Mouse (Mus musculus) forelimb bud, embryonic 11.5 days (tissue): ENCODE results near the gene Atp8a2.
"Not testable (repeated sequence)": the region's sequence is repeated elsewhere in the genome, so short reads cannot be mapped to it uniquely, and the experiment has no call there.

ENCODE experiments used
- DNase-seq: peaks from one replicate; pipeline ENCODE4 v3.0.0-alpha.2; 2012; ENCODE audit warnings: low read depth, low spot score

The Atp8a2 gene

DNA sequence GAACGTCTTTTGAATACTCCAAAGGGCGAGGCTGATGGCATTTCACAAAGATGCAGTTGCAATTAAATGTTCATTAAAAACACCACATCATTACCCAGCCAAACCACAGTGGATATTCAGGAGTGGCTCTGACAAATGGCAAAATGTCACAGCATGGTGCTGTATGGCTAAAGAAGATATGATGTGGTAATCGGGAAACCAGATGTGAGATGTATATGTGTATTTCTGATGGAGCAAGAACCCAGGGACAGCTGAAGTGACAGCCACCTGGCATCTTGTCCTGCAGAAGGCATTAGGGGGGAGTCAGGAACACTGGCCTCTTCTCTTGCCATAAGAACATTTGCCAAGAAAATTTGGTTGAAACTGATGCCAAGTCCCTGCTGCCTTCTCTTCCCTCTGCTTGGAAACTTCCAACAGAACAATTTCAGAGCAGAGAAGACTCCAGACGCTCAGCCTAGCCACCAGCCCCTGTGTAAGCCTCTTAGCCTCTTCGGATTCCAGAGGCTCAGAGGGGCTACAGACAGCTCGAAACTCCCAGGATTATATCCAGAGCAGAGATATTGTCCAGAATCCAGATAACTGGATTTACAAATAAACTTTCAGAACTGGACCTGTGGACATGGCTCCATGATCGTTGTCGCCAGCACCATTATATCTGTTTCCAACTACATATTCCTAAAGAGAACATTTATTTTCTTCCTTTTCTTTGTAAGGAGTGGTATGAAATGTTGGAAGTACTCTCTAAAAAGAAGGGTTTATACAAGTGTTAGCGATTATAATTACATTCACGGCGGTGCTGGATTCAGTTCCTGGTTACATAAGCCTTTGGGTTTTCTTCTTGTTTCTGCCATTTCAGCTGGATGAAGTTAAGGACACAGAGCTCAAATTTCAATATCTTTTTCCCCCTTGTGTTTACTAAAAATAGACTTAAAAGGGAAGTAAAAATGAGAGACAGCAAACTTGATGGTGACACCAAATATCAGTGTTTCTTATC is 413.3 kb downstream of the Atp8a2 start:
- DNase-seq = no peak

DNA sequence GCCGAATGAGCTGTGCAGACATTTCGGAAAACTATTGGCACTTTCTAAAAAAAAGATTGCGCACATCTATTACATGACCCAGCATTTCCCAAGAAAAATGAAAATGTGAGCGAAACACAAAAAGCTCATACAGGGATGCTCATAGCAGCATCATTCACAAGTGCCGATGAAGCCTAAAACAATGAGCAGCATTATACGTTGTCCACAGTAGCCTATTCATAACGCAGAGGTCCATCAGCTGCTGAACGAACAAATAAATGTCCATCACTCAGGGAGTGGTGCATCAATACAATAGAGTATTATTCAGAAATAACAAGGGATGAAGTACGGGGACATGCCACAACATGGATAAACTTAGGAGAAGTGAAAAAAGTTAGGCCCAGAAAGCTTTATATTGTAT is 416.6 kb downstream of the Atp8a2 start:
- DNase-seq = no peak

DNA sequence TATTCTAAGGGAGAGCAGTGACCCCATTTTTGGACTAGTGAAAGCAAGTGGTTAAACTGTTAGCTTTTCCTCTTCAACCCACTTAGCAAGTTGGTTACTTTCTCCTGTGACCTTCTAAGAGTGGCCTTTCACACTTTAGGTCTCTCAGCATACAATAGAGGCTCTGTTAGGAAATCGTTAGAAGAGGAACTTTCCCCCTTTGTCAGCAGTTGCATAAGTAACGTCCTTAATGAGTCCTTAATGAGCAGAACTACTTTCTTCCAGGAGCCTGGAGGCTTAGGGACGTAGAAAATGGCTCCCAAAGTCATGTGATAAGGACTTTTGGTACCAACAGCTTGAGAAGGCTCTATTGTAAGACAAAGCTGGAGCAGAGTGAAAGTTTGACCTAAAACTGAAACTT is 434.8 kb downstream of the Atp8a2 start:
- no peak for DNase-seq

DNA sequence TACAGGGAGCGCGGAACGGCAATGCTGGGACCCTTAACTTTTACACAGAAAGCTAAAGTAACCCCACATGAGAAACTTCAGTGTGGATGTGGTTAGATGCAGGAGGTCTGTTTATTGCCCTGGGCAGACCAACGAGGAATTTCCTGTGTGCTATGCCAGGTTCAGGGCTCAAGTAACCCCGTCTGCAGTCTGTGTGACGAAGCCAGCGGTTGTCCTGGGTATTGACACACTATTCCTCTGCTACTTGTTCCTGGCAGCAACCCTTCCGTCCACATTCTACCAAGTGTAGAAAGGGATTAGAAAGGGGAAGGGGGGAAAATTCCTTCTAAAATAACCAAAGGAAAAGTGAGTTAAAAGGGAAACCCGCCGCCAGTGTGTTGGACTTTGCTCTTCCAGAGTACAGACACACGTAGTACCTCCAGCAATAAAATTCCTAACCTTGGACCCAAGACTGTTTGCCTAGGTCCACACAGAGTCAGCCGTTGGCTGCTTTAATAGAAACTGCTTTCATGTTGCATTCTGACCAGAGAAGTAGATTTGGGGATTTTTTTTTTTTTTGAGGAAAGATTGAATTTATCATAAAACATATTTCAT is 437.0 kb downstream of the Atp8a2 start:
- DNase-seq = peak; percentile 52

DNA sequence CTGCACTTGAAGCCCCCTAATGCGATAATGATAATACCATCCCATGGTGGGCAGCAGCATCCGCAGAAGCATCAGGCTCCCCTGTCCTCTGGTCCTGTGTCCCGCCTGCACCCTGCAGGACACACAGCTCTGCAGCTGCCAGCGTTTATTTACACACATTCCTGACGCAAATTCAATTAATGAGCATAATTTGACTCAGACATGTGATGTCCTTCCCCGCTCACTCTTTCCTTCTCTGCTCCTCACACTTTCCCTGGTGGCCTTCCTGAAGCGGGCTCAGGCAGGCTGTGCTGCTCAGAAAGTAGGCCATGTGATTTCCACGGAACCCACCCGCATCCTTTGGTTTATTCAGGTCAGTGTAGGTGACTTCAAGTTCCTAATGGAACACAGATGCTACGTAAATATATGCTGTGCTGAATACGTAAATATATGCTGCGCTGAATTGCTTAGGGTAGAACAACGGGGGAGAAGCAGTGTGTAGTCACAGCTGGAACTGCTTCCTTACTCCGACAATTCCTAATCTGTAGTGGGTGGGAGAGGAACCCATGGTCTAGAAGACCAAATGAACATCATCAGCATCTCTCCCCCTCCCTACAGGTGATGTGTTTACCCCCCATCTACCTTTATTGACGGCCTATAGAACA is 437.7 kb downstream of the Atp8a2 start:
- peak; percentile 31 for DNase-seq

DNA sequence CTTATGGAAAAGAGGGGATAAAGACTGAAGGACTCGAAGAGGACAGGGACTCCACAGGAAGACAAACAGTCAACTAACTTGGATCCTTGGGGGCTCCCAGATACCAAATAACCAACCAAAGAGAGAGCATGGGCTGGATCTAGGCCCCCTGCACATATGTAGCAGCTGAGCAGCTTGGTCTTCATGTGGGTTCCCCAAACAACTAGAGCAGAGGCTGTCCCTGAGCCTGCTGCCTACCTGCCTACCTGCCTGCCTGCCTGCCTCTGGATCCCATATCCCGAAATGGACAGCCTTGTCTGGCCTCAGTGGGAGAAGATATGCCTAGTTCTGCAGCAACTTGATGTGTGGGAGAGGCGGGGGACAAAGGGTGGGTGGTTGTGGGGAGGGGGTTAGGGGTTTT is 444.6 kb downstream of the Atp8a2 start:
- DNase-seq = no peak

DNA sequence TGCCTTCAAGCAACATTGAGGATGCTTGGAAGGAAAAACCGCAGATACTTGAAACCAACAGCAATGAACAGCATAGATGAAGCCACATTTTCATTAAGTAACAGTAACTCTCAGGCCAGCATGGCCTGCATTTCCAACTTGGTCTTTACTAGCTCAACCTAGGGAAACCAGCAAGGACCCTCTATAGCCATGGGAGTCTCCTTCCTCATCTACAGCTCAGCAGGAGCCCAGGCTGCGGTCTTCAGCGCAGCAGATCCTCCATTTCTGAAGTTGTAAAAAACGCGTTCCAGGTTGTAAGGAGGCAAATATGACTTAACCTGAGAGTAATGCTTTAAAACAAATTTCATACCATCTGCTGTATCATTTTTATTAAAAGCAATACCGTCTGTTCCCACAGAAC is 447.0 kb downstream of the Atp8a2 start:
- DNase-seq = no peak

DNA sequence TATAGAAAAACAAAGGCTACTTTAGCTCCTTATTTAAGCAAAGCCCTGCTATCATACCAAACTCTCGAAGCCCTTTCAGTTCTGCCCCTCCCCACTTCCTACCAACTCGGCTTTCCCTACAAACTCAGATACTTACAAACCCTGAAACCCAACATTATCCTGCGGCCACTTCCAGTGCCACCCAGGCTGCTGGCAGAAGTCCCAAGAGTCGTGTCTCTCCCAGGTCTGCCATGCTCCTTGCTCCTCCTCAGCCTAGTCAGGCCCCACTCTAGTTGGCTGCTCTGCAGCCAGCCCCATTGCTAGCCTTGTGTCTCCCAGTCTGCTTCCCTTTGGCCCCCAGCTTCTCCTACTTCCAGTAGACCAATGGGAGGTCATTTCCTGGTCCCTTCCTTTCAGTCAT is 451.3 kb downstream of the Atp8a2 start:
- no peak for DNase-seq

DNA sequence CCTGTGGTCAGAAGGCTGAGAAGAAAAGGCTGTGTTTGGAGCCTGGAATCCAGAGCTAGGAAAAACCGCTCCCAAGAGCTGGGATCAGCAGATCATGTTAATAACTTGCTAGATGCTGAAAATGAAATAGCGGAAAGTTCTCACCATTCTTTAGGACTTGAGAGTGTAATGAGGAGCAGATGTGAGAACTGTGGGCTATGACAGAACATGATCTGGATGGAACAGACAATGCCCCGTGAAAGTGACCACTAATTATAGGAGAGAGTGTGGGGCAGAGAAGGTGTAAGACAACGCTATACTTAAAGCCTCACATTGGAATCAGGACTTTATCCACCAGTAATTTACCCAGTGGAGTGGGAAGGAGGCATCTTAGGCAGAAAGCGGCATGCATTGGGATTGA is 455.2 kb downstream of the Atp8a2 start:
- DNase-seq = no peak

DNA sequence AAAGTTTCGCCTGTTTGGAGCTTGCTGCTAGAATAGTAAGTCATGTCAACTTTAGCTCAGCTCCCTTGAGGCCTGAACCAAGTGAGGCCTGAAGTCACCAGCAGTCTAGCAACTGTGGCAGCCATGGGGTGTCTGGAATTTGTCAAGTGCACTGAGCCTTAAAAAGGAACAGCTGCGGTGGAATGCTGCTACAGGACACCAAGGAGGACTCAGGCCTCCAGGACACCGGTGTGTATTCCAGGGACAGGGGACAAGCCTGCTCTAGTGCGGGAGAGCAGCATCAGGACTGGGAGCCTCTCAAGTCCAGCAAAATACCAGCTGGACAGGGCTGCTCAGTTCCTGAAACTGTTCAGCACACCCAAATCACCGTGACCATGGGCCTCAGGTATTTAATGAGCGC is 457.5 kb downstream of the Atp8a2 start:
- DNase-seq = peak; percentile 60

DNA sequence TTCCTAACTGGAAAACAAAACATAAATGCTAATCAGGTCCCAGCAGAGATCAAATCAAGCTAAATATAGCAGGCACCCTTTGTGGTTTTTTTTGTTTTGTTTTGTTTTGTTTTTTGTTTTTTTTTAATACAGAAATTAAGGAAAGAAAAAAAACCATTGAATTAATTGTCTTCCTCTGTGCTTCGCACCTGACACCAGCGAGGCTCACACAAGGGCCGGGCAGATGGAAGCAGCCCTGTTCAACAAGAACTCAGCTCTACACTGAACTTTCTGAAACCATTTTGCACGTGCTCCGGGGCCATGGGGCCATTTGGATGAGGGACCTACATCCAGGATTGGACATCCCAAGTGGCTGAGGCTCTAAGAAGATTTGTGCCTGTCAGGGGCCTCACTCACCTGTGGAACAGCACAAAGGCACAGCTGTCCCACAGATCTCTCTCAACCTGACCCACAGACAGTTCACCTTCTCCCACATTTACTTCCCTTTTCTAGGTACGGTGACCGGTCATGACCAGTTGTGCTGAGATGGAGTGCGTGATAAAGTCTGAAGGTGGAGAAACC is 459.2 kb downstream of the Atp8a2 start:
- DNase-seq = no peak

DNA sequence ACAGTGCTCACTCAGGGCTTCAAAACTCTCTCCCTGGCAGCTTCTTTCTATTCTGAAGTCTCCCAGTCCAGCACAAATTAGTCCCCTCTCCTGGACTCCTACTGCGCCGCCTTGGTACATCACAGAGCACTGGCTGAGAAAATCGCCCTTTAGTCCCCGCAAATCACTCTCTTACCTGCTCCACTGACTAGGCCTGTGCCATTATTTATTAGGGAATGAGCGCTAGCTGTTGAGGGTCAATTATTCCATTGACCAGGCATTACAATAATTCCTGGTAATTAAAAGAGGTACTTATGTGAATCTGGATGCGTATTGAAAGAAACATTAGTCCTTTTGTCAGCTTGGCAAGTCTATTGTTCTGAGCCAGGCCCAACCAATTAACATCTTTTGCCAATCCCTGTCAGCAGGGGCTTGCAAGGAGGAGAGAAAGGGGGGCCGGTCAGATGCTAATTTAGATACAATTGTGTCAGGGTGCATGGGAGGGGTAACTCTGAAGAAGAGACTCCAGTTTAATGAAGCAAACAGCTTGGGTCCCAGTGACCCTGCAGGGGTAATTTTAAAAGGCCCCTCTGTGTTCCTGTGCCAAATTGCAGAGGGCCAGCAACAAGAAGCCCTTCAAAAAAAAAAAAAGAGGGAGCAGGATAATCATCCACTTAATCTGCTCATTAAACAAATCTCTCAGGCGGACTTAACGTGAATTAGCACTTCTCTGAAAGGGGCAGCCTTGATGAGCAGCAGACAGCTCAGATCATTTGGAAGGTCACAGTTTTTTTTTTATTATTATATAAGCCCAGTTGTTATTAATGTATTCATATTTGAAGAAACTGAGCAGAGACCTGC is 459.9 kb downstream of the Atp8a2 start:
- DNase-seq = no peak

DNA sequence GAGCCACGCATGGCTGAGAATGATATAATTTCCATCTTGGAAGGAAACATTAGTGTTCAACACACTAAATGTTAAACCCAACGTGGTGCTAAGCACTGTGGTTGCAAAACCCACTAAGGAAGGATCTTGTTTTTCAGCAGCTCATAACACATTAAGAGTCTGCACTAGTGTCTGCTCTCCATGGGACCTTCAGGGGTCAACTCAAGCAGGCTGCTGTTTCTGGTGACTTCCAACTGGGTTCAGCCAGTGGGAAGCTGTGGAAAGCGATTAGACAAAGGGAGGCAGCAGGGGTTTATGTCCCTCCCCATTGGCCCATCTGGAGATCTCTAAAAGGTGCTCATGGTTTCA is 467.0 kb downstream of the Atp8a2 start:
- no peak for DNase-seq

DNA sequence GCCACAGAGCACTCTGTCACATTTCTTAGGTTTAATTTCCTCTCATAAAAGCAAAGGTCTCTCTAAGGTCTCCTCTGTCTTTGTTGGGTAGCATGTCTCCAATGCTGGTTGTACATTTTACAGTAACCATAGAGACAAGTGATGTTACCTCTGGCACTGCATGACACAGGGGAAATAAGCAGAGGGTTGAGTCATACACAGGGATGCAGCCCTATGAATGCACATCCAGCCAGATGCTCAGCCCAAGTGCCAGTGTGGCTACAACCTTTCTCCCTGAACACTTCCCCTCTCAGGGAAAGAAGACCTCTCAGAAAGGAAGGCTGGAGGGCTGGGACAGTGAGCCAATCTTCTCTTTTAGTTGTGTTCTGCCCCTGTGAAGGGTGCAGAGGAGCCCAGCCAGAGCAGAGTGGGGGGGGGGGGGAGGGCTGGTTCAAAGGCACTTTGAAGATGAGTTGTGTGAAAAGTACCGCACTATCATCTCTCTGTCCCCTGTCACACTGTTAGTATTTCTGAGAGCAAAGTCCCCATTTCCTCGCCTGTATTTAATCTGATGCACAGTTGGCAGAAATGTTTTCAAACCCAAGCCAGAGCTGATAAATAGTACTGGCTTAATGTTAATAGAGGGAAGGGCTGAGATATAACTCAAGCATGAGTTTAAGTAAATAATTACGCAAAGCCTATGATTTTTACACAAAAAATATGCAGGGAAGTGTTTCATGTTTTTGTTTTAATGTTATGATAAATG is 467.5 kb downstream of the Atp8a2 start:
- DNase-seq = no peak

DNA sequence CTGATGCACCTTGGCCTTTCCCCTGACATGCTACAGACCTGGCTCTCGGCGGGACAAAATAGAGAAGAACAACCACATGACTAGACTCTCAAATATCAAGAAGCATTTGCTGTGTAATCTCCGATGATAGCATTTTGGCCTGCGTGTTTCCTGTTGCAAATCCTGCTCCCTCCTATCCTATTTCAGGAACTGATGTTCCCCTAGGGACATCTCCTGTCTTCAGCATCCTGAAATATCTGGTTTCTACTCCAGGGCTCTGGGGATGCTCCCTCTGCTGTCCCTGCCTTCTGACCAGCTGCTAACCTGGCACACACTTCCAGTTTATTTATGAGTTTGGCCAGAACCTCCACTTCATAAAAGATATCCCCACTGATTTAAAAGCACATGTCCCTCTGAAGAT is 470.0 kb downstream of the Atp8a2 start:
- no peak for DNase-seq

DNA sequence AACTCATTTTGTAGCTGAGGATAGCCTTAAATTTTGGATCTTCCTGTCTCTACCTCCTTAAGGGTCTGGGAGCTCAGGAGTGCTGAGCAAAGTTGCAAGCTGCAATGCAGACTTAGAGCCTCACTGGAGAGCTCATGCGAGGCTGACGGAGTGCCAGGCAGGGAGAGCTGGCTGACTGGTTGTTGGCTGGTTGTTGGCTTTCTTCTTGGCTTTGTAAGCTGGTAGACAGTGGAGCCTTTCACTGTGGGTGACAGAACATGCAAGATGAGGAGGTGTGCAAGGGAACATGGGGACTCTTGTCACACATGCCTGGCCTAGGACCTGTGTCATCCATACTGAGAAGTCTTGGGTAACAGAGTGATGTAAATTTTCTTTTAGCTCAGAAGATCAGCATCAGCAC is 473.8 kb downstream of the Atp8a2 start:
- no peak for DNase-seq

DNA sequence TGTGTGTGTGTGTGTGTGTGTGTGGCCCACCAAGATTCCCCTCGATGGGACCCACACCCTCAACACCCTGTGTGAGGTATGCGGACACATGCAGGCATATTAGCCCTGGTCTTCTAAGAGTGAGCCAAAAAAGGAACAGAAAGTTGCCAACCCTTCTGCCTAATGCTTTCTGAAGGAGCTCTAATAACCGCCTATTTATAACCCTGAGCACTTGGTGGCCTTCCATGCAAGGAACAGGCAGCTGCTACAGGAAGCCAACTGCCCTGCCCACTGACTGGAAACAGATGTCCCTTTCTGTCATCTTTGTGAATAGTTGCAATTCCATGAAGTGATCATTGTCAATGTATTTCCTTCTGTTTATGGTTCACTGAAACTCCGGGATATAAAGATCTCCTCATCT is 475.0 kb downstream of the Atp8a2 start:
- no peak for DNase-seq

DNA sequence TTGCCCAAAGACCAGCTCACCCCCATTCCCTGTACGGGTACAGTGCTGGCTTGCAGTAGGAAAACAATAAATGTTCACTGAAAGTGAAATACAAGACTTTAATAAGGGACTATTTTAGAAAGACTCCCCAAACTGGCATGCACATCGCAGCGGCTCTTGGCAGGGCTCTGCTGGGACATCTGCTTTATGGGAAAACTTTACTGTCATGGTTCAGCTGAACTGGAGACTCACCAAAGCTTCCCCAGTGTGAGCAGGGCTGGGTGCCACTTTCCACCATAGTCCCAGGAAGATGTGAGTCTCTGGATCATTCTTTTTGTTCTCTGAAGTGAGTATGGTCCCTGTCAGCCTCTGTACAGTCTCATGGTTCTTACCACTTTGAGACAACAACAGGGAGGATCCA is 475.6 kb downstream of the Atp8a2 start:
- DNase-seq = no peak

DNA sequence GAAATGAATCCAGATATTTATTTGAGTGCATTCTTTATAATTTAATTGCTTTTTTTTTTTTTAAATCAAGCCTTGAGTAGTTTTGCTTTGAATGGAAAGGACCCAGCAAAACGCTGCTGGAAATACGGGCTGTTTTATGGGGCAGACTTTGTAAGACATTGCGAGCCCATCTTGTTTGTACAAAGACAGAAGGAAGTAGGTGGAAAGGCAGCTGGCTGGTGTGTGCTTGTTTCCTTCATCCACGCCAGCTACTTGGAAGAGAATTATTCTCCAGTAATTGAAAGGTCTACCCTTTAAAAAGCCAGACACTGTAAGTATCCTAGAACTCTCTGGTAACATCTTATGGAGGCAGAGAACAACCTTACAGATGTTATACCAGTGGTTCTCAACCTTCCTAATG is 476.6 kb downstream of the Atp8a2 start:
- DNase-seq = no peak

DNA sequence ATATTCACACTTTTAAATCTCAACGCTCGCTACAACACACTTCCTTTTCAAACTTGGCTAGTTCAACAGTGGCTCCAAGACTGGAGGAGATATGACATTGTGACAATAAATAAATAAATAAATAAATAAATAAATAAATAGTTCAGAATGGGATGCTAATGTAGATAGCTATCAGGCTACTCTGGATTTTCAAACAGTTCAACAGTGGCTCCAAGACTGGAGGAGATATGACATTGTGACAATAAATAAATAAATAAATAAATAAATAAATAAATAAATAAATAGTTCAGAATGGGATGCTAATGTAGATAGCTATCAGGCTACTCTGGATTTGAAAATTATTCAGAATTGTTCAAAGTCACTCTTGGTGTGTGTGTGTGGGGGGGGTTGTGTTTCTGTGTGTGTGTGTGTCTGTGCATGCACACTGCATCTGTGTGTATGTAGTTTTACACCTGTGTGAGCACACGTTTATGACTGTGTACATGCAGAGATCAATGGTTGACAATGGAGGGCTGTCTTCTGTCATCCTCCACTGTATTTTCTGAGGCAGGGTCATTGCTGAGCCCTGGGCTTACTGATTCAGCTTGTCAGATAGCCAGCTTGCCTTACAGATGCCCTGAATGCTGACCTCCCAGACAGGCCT is 480.4 kb downstream of the Atp8a2 start:
- DNase-seq = not testable (repeated sequence)
